Mouse (Mus musculus) neural tube, embryonic 11.5 days (tissue): ENCODE data around the gene Zfp384. TPM values are rescaled to one million over a fixed set of nuclear protein-coding genes. Genes with fewer than 3 reads are reported as not detected.

ENCODE experiments used
- ATAC-seq: fragments of 200-750 bp; cut with Nextera tagmentation; 2 replicates; pipeline ENCODE4 v1.8.0; 2017; ENCODE audit warnings: moderate number of reproducible peaks, mild to moderate bottlenecking, moderate TSS enrichment, moderate library complexity; ENCODE audit not compliant: insufficient read depth, low FRiP score, low TSS enrichment
- DNase-seq: peaks from one replicate; pipeline ENCODE4 v3.0.0-alpha.2; 2015; ENCODE audit warnings: low spot score
- H3K27ac ChIP-seq: fragments of 300-500 bp; sonication (generic); 2 replicates; pipeline ENCODE4 v1.5.1; 2014; ENCODE audit warnings: low read depth, mild to moderate bottlenecking, low read length
- H3K27me3 ChIP-seq: fragments of 300-500 bp; sonication (generic); 2 replicates; pipeline ENCODE4 v1.6.1; 2014; ENCODE audit warnings: mild to moderate bottlenecking, low read length, mixed read lengths; ENCODE audit not compliant: control insufficient read depth, insufficient read depth
- H3K36me3 ChIP-seq: fragments of 300-500 bp; sonication (generic); 2 replicates; pipeline ENCODE4 v1.6.1; 2014; ENCODE audit warnings: mild to moderate bottlenecking, low read length, moderate library complexity, mixed read lengths; ENCODE audit not compliant: control insufficient read depth, insufficient read depth
- H3K4me1 ChIP-seq: fragments of 300-500 bp; sonication (generic); 2 replicates; pipeline ENCODE4 v1.6.1; 2014; ENCODE audit warnings: low read length, mixed read lengths; ENCODE audit not compliant: control insufficient read depth, insufficient read depth
- H3K4me2 ChIP-seq: fragments of 300-500 bp; sonication (generic); 2 replicates; pipeline ENCODE4 v1.6.1; 2014; ENCODE audit warnings: low read depth, mild to moderate bottlenecking, moderate library complexity
- H3K4me3 ChIP-seq: fragments of 300-500 bp; sonication (generic); 2 replicates; pipeline ENCODE4 v1.5.1; 2014; ENCODE audit warnings: low read depth, low read length
- H3K9ac ChIP-seq: fragments of 300-500 bp; sonication (generic); 2 replicates; pipeline ENCODE4 v1.6.1; 2014; ENCODE audit warnings: mild to moderate bottlenecking, low read length
- H3K9me3 ChIP-seq: fragments of 300-500 bp; sonication (generic); 2 replicates; pipeline ENCODE4 v1.6.1; 2016; ENCODE audit warnings: low read length; ENCODE audit not compliant: control insufficient read depth
- whole genome bisulfite sequencing: fragments of 180-500 bp; shearing (Covaris S2); extraction: QIAGEN DNeasy Blood & Tissue Kit; methylation state at CpG from one replicate; pipeline ENCODE4 v1.1.7; 2014; 5-methylcytosine and 5-hydroxymethylcytosine counted together
- polyA plus RNA-seq: library from polyadenylated mRNA; unstranded; fragments of >200 nt; fragmentation: Nextera tagmentation; extraction: Ambion mirVana; gene quantifications from 2 replicates; pipeline ENCODE4 v1.2.1, GENCODE M21; 2014

The Zfp384 gene
- polyA plus RNA-seq, 1 experiment from 2014 or later, result 9.7 TPM

DNA sequence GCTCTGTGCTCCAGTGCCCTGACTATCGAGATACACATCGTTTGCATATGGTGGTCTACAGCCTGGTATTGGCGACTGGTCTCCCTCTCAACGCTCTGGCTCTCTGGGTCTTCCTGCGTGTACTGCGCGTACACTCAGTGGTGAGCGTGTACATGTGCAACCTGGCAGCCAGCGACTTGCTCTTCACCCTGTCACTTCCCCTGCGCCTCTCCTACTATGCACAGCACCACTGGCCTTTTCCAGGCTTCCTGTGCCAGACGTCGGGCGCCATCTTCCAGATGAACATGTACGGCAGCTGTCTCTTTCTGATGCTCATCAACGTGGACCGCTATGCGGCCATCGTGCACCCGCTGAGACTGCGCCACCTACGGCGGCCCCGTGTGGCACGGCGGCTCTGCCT, 72.4 kb downstream of the Zfp384 start:
- peak overlapping the region; percentile 72 for H3K4me2 ChIP-seq
- peak; percentile 48; the same call in 1 of the 2 replicates for ATAC-seq

DNA sequence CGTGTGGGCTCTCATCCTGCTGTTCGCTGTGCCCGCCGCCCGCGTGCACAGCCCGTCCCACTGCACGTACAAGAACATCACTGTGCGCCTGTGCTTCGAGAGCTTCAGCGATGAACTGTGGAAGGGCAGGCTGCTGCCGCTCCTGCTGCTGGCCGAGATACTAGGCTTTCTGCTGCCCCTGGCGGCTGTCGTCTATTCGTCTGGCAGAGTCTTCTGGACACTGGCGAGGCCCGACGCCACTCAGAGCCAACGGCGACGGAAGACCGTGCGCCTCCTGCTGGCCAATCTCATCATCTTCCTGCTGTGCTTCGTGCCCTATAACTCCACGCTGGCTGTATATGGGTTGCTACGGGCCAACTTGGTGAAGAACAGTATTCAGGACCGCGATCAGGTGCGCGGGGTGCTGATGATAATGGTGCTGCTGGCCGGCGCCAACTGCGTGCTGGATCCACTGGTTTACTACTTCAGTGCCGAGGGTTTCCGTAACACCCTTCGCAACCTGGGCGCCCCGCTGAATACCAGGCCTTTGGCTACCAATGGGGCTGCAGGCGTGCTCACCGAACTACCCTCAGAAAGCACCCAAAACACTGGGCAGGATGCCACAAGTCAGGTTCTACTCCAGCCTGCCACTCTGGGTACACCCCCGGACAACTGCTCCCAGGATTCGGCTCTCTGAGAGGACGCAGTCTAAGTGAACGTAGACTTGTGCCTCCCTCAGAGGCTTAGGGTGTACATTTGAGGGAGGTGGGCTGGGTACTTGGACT, 73.0 kb downstream of the Zfp384 start:
- Histone ChIP-seq H3K4me3 (peak overlapping the region; percentile 36), H3K9me3 (no peaks in the 10 kb centered on the region), H3K27me3 (no peaks in the 10 kb centered on the region), H3K9ac (peak overlapping the region; percentile 75), H3K36me3 (no peaks in the 10 kb centered on the region), H3K4me1 (peaks cover 3% of the 10 kb centered on the region; the same call in 1 of the 2 replicates), H3K4me2 (peak overlapping the region; percentile 72), H3K27ac (peak overlapping the region; percentile 83)
- DNase-seq, result peak; percentile 96
- ATAC-seq, result peak; percentile 90
- 23% methylated on average over 45 of the region's 45 CpGs for WGBS

More for the DNA sequence above, 72.4 kb downstream of the Zfp384 start:
- Histone ChIP-seq H3K9ac (peak overlapping the region; percentile 75), H3K4me3 (peak overlapping the region; percentile 36), H3K36me3 (no peaks in the 10 kb centered on the region), H3K27me3 (no peaks in the 10 kb centered on the region), H3K27ac (peak overlapping the region; percentile 83), H3K9me3 (no peaks in the 10 kb centered on the region), H3K4me1 (peaks cover 3% of the 10 kb centered on the region; the same call in 1 of the 2 replicates)
- no peak for DNase-seq
- 26% methylated on average over 25 of the region's 25 CpGs for WGBS

DNA sequence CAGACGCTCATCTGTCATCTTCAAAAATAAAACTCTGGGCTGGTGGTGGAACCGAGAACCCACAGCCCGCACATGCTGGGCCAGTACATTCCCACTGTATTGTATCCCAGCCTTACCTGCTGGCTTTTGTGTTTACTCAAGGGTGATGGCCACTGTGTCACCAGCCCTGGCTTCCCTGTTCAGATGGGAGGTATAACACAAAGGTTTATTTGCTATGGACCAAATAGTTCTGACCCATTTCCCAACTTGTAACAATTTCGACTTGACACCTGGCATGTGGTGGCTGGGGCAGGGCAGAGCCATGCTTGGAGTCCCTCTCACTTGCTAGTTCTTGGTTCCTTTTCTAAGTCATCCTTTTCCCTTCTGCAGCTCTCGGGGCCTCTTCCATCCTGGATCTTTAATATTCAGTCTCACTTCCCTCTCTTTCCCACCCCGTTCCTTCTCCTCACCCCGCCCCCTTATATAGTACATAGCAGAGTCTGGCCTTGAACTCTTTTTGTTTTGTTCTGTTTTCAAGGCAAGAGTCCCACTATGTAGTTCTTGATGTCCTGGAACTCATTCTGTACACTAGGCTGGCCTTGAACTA, 73.9 kb downstream of the Zfp384 start:
- no peak overlapping the region for H3K9ac ChIP-seq
- no peaks in the 10 kb centered on the region for H3K27me3 ChIP-seq
- ATAC-seq (no peak), DNase-seq (no peak)
- no peak overlapping the region for H3K4me3 ChIP-seq
- no peaks in the 10 kb centered on the region for H3K36me3 ChIP-seq
- H3K9me3 ChIP-seq, result no peaks in the 10 kb centered on the region
- H3K4me1 ChIP-seq, result peaks cover 3% of the 10 kb centered on the region; the same call in 1 of the 2 replicates
- H3K27ac ChIP-seq, result no peak overlapping the region
- H3K4me2 ChIP-seq, result no peak overlapping the region
- WGBS, result 88% methylated on average over 7 of the region's 7 CpGs

DNA sequence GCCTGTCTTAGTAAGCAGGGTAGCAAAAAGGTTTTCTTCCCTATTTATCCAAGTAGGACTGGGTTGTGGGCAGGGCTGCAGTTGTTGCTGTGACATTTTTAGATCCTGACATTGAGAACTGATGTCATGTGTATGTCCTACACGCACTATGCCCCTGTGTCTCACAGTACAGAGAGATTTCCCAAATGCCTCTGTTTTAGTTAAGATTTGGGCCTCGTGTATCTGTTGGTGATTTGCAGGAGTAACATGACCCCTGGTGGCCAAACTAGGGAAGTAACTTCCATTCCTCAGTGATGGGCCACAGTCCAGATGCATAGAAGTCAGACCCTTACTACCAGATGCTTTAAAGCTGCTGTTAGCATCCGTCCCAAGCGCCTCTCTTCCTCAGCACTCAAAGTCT, 75.5 kb downstream of the Zfp384 start:
- no peak overlapping the region for H3K4me2 ChIP-seq
- H3K27ac ChIP-seq, result no peak overlapping the region

More for the DNA sequence above, 75.5 kb downstream of the Zfp384 start:
- ATAC-seq (no peak), DNase-seq (peak; percentile 63)
- Histone ChIP-seq H3K9me3 (no peaks in the 10 kb centered on the region), H3K36me3 (no peaks in the 10 kb centered on the region), H3K4me3 (no peak overlapping the region), H3K4me1 (peaks cover 6% of the 10 kb centered on the region), H3K27me3 (no peaks in the 10 kb centered on the region), H3K9ac (no peak overlapping the region)
- WGBS, result 7% methylated on average over 4 of the region's 4 CpGs

Other genes with a start within 250 kb of the Zfp384 start
- 8.5 and 9.8 TPM in 2 replicates for gene Eno2, start 239.5 kb upstream of the Zfp384 start, polyA plus RNA-seq
- 0.27 and 1.4 TPM in 2 replicates for gene Lrrc23, start 229.4 kb upstream of the Zfp384 start, polyA plus RNA-seq
- 6.3 and 6.9 TPM in 2 replicates for gene Spsb2, start 200.5 kb upstream of the Zfp384 start, polyA plus RNA-seq
- 622 and 634 TPM in 2 replicates for gene Tpi1, start 194.8 kb upstream of the Zfp384 start, polyA plus RNA-seq
- gene Usp5, start 179.7 kb upstream of the Zfp384 start, polyA plus RNA-seq, result 162 and 174 TPM in 2 replicates
- 190 and 195 TPM in 2 replicates for gene Cdca3, start 179.6 kb upstream of the Zfp384 start, polyA plus RNA-seq
- gene Gnb3, start 168.9 kb upstream of the Zfp384 start, polyA plus RNA-seq, result 0.22 and 0.29 TPM in 2 replicates
- gene P3h3, start 151.4 kb upstream of the Zfp384 start, polyA plus RNA-seq, result 14.6 and 16.9 TPM in 2 replicates
- 2.3 TPM in 2 replicates for gene Gpr162, start 145.2 kb upstream of the Zfp384 start, polyA plus RNA-seq
- gene Cd4, start 120.9 kb upstream of the Zfp384 start, polyA plus RNA-seq, result 0.07 TPM in 1 of 2 replicates, not detected in the other
- gene Lag3, start 97.4 kb upstream of the Zfp384 start, polyA plus RNA-seq, result 1.4 and 1.7 TPM in 2 replicates
- gene Ptms, start 89.0 kb upstream of the Zfp384 start, polyA plus RNA-seq, result 345 and 381 TPM in 2 replicates
- 468 and 513 TPM in 2 replicates for gene Mlf2, start 77.8 kb upstream of the Zfp384 start, polyA plus RNA-seq
- 110 and 118 TPM in 2 replicates for gene Cops7a, start 43.6 kb upstream of the Zfp384 start, polyA plus RNA-seq
- 1.7 and 2.6 TPM in 2 replicates for gene Pianp, start 12.5 kb upstream of the Zfp384 start, polyA plus RNA-seq
- 130 and 132 TPM in 2 replicates for gene Ing4, start 30.6 kb downstream of the Zfp384 start, polyA plus RNA-seq
- 10.9 and 11.7 TPM in 2 replicates for gene Acrbp, start 40.5 kb downstream of the Zfp384 start, polyA plus RNA-seq
- 0.34 and 0.57 TPM in 2 replicates for gene Lpar5, start 58.8 kb downstream of the Zfp384 start, polyA plus RNA-seq
- 117 and 123 TPM in 2 replicates for gene Chd4, start 86.8 kb downstream of the Zfp384 start, polyA plus RNA-seq
- gene Nop2, start 122.8 kb downstream of the Zfp384 start, polyA plus RNA-seq, result 62.7 and 63.4 TPM in 2 replicates
- gene Iffo1, start 136.1 kb downstream of the Zfp384 start, polyA plus RNA-seq, result 13.8 and 16.5 TPM in 2 replicates
- 2,338 and 2,354 TPM in 2 replicates for gene Gapdh, start 157.3 kb downstream of the Zfp384 start, polyA plus RNA-seq
- 137 and 139 TPM in 2 replicates for gene Ncapd2, start 182.6 kb downstream of the Zfp384 start, polyA plus RNA-seq
- 178 and 192 TPM in 2 replicates for gene Mrpl51, start 182.7 kb downstream of the Zfp384 start, polyA plus RNA-seq
- 2.2 and 2.5 TPM in 2 replicates for gene Vamp1, start 206.4 kb downstream of the Zfp384 start, polyA plus RNA-seq
- 1.2 and 1.7 TPM in 2 replicates for gene Tapbpl, start 222.7 kb downstream of the Zfp384 start, polyA plus RNA-seq
- gene Cd27, start 227.9 kb downstream of the Zfp384 start, polyA plus RNA-seq, result 0.77 and 1.3 TPM in 2 replicates